Mouse (Mus musculus): ENCODE measurements around the gene Cox8a.

Gene Cox8a

GRCm38 (mm10) chr19:7224253-7224652 is 6.8 kb upstream of the Cox8a start:
- in situ Hi-C loops (cut with MboI, MseI), result no loop called here

- in situ Hi-C loops (cut with MboI, MseI), result no loop called here
Observed at GRCm38 (mm10) chr19:7223488-7223887, 6.1 kb upstream of the Cox8a start.

DNA sequence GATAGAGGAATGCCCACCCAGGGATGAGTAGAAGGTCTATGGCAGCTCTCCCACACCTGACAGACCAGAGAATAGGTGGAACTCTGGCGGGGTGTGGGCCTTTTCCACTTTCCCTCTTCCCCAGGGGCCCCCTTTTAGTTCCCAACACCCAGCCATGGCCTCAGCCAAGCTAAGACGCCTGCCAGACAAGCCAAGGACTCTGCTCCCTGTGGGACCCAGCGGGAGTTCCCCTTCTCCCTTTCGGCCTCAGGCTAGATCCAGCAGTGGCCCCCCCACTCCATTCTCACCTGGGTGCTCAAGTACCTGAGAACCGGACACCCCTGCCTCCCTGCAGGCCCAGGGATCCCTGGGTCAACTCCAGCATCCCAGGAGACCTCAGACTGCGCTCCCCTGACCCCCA is 4.8 kb upstream of the Cox8a start:
- in situ Hi-C loops (cut with MboI, MseI), result no loop called here

DNA sequence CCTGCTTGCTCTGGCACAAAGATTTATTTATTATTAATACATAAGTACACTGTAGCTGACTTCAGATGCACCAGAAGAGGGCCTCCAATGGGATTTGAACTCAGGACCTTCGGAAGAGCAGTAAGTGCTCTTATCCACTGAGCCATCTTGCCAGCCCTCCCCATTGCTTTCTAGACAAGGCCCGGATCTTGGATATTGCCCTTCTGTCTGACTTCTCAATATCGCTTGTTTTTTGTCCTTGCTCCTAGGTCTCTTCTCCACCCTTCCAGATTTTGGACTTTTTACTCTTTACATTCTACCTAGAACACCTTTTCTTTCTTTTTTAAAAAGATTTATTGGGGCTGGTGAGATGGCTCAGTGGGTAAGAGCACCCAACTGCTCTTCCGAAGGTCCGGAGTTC is 1.3 kb upstream of the Cox8a start:
- in situ Hi-C loops (cut with MboI, MseI), result loop anchor here (10.0 kb wide), 1 partner anchor 1134 kb away; the partner anchor contains the start of genes Cdca5, Gm28374, Tmem262 and Zfpl1

GRCm38 (mm10) chr19:7217926-7218267 is 481 bp upstream of the Cox8a start:
- in situ Hi-C loops (cut with MboI, MseI), result loop anchor here (10.0 kb wide), 1 partner anchor 1133 kb away; the partner anchor contains the start of genes Cdca5, Gm28374, Tmem262 and Zfpl1

DNA sequence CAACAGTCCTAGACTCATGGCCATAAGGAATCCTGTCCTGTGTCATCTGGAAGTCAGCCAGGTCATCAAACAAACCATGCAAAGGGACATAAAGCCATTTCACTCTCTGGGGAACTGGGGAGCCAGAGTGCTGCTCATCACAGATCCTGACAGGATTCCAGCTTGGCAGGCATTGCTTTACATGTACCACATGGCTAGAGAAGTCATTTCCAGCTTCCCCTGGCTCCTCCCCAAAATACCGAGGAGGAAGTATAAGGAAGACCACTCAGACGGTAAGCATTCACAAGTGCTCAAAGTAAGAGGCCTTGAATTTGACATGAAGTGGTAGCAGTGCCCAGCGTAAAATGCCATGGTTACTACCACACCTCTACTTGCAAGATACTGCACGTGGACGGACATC is 2.9 kb downstream of the Cox8a start:
- in situ Hi-C loops (cut with MboI, MseI), result loop anchor here (10.0 kb wide), 1 partner anchor 1130 kb away; the partner anchor contains the start of genes Cdca5, Gm28374, Tmem262 and Zfpl1

- in situ Hi-C loops (cut with MboI, MseI), result loop anchor here (10.0 kb wide), 1 partner anchor 1128 kb away; the partner anchor contains the start of genes Cdca5, Gm28374, Tmem262 and Zfpl1
Observed at GRCm38 (mm10) chr19:7213010-7213409, 4.4 kb downstream of the Cox8a start.

DNA sequence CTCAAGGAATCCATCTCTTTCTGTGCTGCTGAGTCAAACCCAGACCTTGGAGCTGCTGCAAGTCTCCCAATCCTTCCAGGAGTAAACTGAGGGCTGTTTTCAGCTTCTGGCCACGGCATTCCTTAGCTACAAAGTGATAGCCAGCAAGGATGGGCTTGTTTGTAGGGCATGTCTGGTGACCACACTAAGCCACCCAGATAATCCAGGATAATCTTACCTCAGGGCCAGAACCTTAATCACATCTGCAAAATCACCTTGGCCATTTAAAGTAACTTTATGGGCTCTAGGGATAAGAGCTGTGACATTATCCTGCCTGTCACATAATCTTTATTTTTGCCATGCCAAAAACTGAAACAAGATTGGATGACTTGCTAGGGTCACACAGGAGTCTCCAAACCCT is 5.2 kb downstream of the Cox8a start:
- in situ Hi-C loops (cut with MboI, MseI), result loop anchor here (10.0 kb wide), 1 partner anchor 1127 kb away; the partner anchor contains the start of genes Cdca5, Gm28374, Tmem262 and Zfpl1

GRCm38 (mm10) chr19:7209907-7210646 is 7.3 kb downstream of the Cox8a start:
- in situ Hi-C loops (cut with MboI, MseI), result loop anchor here (10.0 kb wide), 1 partner anchor 1125 kb away; the partner anchor contains the start of genes Cdca5, Gm28374, Tmem262 and Zfpl1

DNA sequence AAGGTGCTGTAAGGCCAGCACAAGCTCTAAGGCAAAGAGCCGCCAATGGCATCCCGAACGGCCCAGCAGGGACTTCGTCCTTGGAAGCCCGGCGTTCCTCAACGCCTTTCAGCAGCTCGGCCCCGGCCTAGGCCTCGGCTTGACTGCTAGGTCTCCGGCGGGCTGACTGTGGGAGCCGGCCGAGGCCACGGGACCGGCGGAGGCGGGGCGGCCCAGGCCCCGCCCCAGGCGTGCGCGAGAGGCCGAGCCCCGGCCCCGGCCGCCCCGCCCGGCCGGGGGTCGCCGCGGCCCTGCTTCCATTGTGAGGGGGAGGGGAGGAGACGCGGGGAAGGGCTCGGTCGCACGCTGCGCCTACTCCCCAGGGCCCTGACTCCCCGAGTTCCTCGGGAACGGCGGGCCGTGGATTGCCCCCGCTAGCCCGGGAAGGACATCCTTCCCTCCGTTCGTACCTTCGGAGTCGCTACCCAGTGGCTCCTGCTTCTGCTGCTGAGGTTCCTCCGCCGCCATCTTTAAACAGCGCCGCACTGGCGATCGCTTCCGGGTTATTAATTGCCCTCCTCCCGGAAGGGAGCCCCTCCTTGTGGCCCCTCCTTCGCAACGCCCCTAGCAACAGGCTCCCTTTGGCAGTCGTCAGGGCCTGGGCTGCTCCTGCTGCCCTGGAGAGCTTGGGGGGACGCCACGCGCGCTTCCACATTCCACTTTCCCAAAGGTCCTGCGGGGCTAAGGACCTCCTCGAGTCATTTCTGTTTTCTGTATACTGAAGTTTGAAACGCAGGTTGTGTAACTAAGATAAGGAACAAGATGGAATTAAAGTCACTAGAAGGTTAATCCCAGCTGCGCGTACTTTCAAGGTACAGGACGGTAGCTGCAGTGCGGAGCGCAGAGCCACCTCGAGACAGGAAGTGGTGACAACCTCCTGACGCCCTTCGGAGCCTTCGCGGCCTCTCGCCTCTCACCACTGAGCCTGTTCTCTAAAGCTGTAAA is 11.4 kb downstream of the Cox8a start, which contains the start of gene Otub1:
Otub1 (minus strand) TSS at position 564 of the 984 bp plus-strand sequence.
- in situ Hi-C loops (cut with MboI, MseI), result no loop called here

DNA sequence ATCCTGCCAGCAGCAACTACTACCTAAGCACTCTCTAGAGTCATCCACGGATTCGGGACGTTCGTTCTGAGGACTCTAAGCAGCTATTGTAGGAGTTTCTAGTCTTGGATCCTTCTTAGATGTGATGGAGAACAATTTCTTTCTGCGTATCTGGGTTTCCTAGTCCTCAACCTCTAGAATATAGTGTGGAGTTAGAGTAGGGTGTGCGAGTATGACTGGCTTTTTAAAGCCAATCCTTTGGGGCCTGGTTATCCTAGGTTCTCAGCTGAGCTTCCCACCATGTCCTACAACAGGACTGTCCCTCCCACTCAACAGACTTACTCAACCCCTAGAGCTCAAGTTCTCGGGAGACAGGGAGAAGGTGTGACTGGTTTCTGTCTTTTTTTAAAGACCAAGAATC is 12.1 kb downstream of the Cox8a start:
- in situ Hi-C loops (cut with MboI, MseI), result no loop called here

DNA sequence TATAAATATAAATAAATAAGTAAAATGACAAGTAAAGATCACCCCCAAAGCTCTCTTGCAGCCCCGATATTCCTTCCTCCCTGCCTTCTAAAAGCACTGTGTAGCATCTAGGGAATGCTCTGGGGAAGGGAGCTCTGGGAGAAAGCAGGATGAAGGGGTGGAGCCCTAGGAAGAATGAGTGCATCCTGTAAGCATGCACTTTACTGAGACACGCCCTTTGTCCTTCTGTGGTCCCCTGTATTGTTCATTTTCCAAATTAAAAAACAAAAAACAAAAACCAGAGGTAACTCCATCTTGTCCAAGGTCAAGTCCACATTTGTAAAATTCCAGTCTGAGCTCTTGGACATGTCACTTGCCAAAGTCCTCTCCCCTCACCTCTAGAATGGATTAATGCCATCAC is 12.5 kb downstream of the Cox8a start:
- in situ Hi-C loops (cut with MboI, MseI), result no loop called here

DNA sequence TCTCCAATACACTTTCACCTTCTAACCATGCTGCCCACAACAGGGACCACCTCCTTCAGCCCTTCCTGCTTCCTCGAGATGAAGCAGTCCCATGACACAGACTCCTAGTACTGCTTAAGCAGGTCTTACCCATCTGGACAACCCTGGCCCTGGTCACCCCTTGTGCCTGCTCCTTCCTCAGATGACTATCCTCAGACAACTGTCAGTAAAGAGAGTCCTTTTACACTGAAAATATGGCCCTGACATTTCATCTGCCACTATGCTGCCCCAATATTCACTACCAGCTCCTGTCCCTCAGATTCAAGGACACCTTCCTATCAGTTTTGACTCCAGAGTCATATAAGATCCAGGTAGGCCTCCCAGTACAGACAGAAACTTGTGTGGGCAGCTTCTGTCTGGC is 17.0 kb downstream of the Cox8a start:
- in situ Hi-C loops (cut with MboI, MseI), result no loop called here

GRCm38 (mm10) chr19:7199089-7199488 is 18.3 kb downstream of the Cox8a start:
- in situ Hi-C loops (cut with MboI, MseI), result loop anchor here (5.0 kb wide), 1 partner anchor 132 kb away; no protein-coding TSS in a partner anchor

GRCm38 (mm10) chr19:7197445-7197844 is 20.0 kb downstream of the Cox8a start:
- in situ Hi-C loops (cut with MboI, MseI), result loop anchor here (5.0 kb wide), 1 partner anchor 130 kb away; no protein-coding TSS in a partner anchor

DNA sequence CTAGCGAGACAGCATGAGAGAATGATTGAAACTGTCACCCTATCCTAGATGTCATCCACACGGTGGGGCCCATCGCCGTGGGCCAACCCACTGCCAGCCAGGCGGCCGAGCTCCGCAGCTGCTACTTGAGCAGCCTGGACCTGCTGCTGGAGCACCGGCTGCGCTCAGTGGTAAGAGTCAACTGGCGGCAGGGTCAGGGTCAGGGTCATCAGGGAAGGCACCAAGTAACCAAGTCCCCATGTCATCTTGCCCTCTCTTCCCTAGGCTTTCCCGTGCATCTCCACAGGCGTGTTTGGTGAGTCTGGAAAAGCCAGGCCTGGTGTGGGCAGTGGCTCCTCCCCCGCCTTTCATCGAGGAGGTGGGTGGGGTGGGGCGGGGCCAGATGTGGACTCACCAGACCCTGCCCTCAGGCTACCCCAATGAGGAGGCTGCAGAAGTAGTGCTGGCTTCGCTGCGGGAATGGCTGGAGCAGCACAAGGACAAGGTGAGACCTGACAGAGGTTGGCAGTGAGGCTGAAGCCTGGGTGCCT is 20.6 kb downstream of the Cox8a start:
- in situ Hi-C loops (cut with MboI, MseI), result loop anchor here (5.0 kb wide), 1 partner anchor 130 kb away; no protein-coding TSS in a partner anchor

- in situ Hi-C loops (cut with MboI, MseI), result loop anchor here (5.0 kb wide), 1 partner anchor 129 kb away; no protein-coding TSS in a partner anchor
Observed at GRCm38 (mm10) chr19:7195900-7196728, 21.3 kb downstream of the Cox8a start.

DNA sequence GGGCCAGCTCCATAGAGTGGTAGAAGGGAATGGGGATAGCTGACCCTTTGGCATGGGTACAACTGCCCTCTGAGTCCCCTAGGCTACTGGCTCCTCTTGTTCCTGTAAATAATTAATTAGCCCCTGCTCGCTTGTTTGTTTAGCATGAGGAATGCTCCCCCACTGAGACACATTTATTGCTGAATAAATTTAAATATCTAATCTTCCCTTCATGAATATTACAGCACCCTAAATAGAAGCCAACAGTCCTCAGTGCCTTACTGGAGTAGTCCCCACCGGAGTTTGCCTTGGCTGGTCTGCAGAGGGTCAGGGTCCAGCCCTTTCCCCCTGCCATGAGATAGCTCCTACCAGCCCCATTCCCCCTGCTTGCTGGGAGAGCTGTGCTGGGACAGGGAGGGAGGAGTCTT is 24.9 kb downstream of the Cox8a start:
- in situ Hi-C loops (cut with MboI, MseI), result no loop called here

GRCm38 (mm10) chr19:7191639-7192038 is 25.8 kb downstream of the Cox8a start:
- in situ Hi-C loops (cut with MboI, MseI), result no loop called here

DNA sequence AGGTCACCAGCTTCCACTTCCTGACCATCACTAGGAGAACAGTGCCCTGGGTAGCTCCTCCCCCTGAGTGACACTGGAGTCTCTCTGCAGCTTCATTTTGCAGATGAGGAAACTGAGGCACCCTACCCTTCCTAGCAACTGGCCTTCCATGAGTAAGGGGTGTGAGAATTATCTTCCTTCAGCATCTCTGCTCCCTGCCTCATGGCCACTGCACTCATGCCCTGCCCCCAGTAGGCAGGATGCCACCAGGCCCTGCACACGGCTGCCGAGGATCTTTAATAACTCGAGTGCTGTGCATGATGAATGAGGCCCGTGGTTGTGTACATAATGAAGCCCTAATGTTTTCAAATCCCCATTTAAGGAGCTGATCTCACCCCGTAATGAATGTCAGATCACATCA is 26.4 kb downstream of the Cox8a start:
- in situ Hi-C loops (cut with MboI, MseI), result no loop called here
